Mouse (Mus musculus): ENCODE measurements at regions not wholly inside any gene's neighbourhood (a gene's known extent, or its start where the extent isn't known, plus 50 kb on each side); places are given as distances from the start of the nearest gene placed in this dataset.

GRCm38 (mm10) chr19:57546519-57546918 lies 64.3 kb upstream of the Atrnl1 start:
- TF ChIP-seq CTCF (IDR thresholded peaks at IDR 0.05; ENCODE audit: extremely low read depth, insufficient read depth, insufficient read length, insufficient replicate concordance), result no peak
- no peak for TF ChIP-seq POLR2A (IDR thresholded peaks at IDR 0.05; ENCODE audit: low read depth, low read length)
